Mouse (Mus musculus) megakaryocyte, embryonic 14.5 days (primary cell): ENCODE data around the gene 1110017D15Rik. TPM values are rescaled to one million over a fixed set of nuclear protein-coding genes. Genes with fewer than 3 reads are reported as not detected.

Experiments used
- H3K27me3 ChIP-seq: replicated peaks from 2 replicates; pipeline ENCODE3; 2012; ENCODE audit warnings: inconsistent platforms
- H3K36me3 ChIP-seq: replicated peaks from 2 replicates; pipeline ENCODE3; 2012; ENCODE audit warnings: low read length, inconsistent platforms, mixed read lengths
- H3K4me1 ChIP-seq: 2 replicates; pipeline ENCODE4 v1.6.1; 2012; ENCODE audit warnings: inconsistent platforms
- H3K4me3 ChIP-seq: replicated peaks from 2 replicates; pipeline ENCODE3; 2012; ENCODE audit warnings: moderate library complexity, mild to moderate bottlenecking, inconsistent platforms
- H3K9me3 ChIP-seq: 2 replicates; pipeline ENCODE4 v1.6.1; 2012; ENCODE audit warnings: inconsistent platforms
- FLI1 ChIP-seq: IDR thresholded peaks from 2 replicates; pipeline ENCODE4 v1.6.1; 2012; ENCODE audit warnings: low read length, inconsistent platforms, mixed read lengths
- GATA1 ChIP-seq: IDR thresholded peaks from 3 replicates; pipeline ENCODE4 v1.6.1; 2012; ENCODE audit warnings: mixed read lengths, low read length, inconsistent platforms, borderline replicate concordance
- polyA plus RNA-seq: library from polyadenylated mRNA; stranded (reverse); fragments of >175 nt; gene quantifications from 2 replicates; pipeline ENCODE4 v1.2.3, GENCODE M21; 2012; ENCODE audit warnings: low replicate concordance; ENCODE audit not compliant: insufficient read depth

1110017D15Rik gene
- polyA plus RNA-seq, 1 experiment = 0.29 TPM

- H3K9me3 ChIP-seq = peaks cover under 1% of the 10 kb centered on the region; the same call in 1 of the 2 replicates
- peaks cover 59% of the 10 kb centered on the region for H3K27me3 ChIP-seq
- TF ChIP-seq GATA1 = no peak
- no peak for TF ChIP-seq FLI1
- no peak overlapping the region for H3K4me3 ChIP-seq
- peaks cover 13% of the 10 kb centered on the region for H3K4me1 ChIP-seq
- H3K36me3 ChIP-seq = no peaks in the 10 kb centered on the region
Measured at GRCm38 (mm10) chr4:41493464-41494116, 23.5 kb downstream of the 1110017D15Rik start.

- Histone ChIP-seq H3K4me3 (no peak overlapping the region), H3K9me3 (no peaks in the 10 kb centered on the region), H3K36me3 (no peaks in the 10 kb centered on the region), H3K27me3 (peaks cover 53% of the 10 kb centered on the region), H3K4me1 (peaks cover 7% of the 10 kb centered on the region)
- no peak for TF ChIP-seq FLI1
- TF ChIP-seq GATA1 = no peak
Measured at GRCm38 (mm10) chr4:41492951-41493350, 24.2 kb downstream of the 1110017D15Rik start.

- TF ChIP-seq FLI1 = no peak
- no peak for TF ChIP-seq GATA1
- H3K36me3 ChIP-seq = peaks cover 46% of the 10 kb centered on the region
- no peaks in the 10 kb centered on the region for H3K4me1 ChIP-seq
- no peaks in the 10 kb centered on the region for H3K27me3 ChIP-seq
- peaks cover 3% of the 10 kb centered on the region; the same call in 1 of the 2 replicates for H3K9me3 ChIP-seq
- H3K4me3 ChIP-seq = no peak overlapping the region
Measured at GRCm38 (mm10) chr4:41481601-41482017, 35.5 kb downstream of the 1110017D15Rik start.

GRCm38 (mm10) chr4:41480254-41480653, 36.9 kb downstream of the 1110017D15Rik start:
- Histone ChIP-seq H3K9me3 (no peaks in the 10 kb centered on the region), H3K4me1 (no peaks in the 10 kb centered on the region), H3K27me3 (no peaks in the 10 kb centered on the region), H3K36me3 (peaks cover 49% of the 10 kb centered on the region), H3K4me3 (no peak overlapping the region)
- TF ChIP-seq FLI1 (no peak), GATA1 (no peak)

- H3K4me1 ChIP-seq = no peaks in the 10 kb centered on the region
- H3K36me3 ChIP-seq = peaks cover 49% of the 10 kb centered on the region
- no peak overlapping the region for H3K4me3 ChIP-seq
- H3K27me3 ChIP-seq = no peaks in the 10 kb centered on the region
- no peak for TF ChIP-seq GATA1
- no peak for TF ChIP-seq FLI1
- H3K9me3 ChIP-seq = no peaks in the 10 kb centered on the region
Measured at GRCm38 (mm10) chr4:41479456-41479804, 37.7 kb downstream of the 1110017D15Rik start.

GRCm38 (mm10) chr4:41478751-41479455, 38.2 kb downstream of the 1110017D15Rik start:
- Histone ChIP-seq H3K9me3 (no peaks in the 10 kb centered on the region), H3K4me3 (no peak overlapping the region), H3K4me1 (no peaks in the 10 kb centered on the region), H3K27me3 (no peaks in the 10 kb centered on the region), H3K36me3 (peaks cover 49% of the 10 kb centered on the region)
- TF ChIP-seq FLI1 = no peak
- TF ChIP-seq GATA1 = no peak

- Histone ChIP-seq H3K9me3 (no peaks in the 10 kb centered on the region), H3K4me1 (no peaks in the 10 kb centered on the region), H3K4me3 (no peak overlapping the region), H3K27me3 (no peaks in the 10 kb centered on the region), H3K36me3 (peaks cover 49% of the 10 kb centered on the region)
- TF ChIP-seq FLI1 = no peak
- no peak for TF ChIP-seq GATA1
Measured at GRCm38 (mm10) chr4:41477648-41478160, 39.4 kb downstream of the 1110017D15Rik start.

- Histone ChIP-seq H3K36me3 (peaks cover 3% of the 10 kb centered on the region), H3K4me3 (no peak overlapping the region), H3K4me1 (peaks cover 20% of the 10 kb centered on the region), H3K9me3 (no peaks in the 10 kb centered on the region), H3K27me3 (no peaks in the 10 kb centered on the region)
- TF ChIP-seq GATA1 = no peak
- no peak for TF ChIP-seq FLI1
Measured at GRCm38 (mm10) chr4:41471384-41471689, 45.8 kb downstream of the 1110017D15Rik start.

GRCm38 (mm10) chr4:41470684-41471383, 46.3 kb downstream of the 1110017D15Rik start:
- H3K27me3 ChIP-seq = no peaks in the 10 kb centered on the region
- H3K4me3 ChIP-seq = no peak overlapping the region
- H3K4me1 ChIP-seq = peaks cover 22% of the 10 kb centered on the region
- H3K9me3 ChIP-seq = no peaks in the 10 kb centered on the region
- H3K36me3 ChIP-seq = peaks cover 3% of the 10 kb centered on the region
- no peak for TF ChIP-seq FLI1
- TF ChIP-seq GATA1 = no peak
